Mouse (Mus musculus) liver, embryonic 16.5 days (tissue): ENCODE measurements around the gene Nkx2-2. TPM values are rescaled to one million over a fixed set of nuclear protein-coding genes. Genes with fewer than 3 reads are reported as not detected.
"Not testable (repeated sequence)": the region's sequence is repeated elsewhere in the genome, so short reads cannot be mapped to it uniquely, and the experiment has no call there.

Experiments used
- ATAC-seq: fragments of 200-750 bp; cut with Nextera tagmentation; 2 replicates; pipeline ENCODE4 v1.8.0; 2017; ENCODE audit warnings: low read depth, mild to moderate bottlenecking, moderate number of reproducible peaks, moderate library complexity
- H3K27ac ChIP-seq: fragments of 300-500 bp; sonication (generic); 2 replicates; pipeline ENCODE4 v1.5.1; 2014; ENCODE audit warnings: mild to moderate bottlenecking, low read length
- H3K27me3 ChIP-seq: fragments of 300-500 bp; sonication (generic); 2 replicates; pipeline ENCODE4 v1.6.1; 2014; ENCODE audit warnings: low read depth, low read length, mixed read lengths; ENCODE audit not compliant: control insufficient read depth, insufficient read depth
- H3K36me3 ChIP-seq: fragments of 300-500 bp; sonication (generic); 2 replicates; pipeline ENCODE4 v1.6.1; 2014; ENCODE audit warnings: mild to moderate bottlenecking; ENCODE audit not compliant: control insufficient read depth, insufficient read depth
- H3K4me1 ChIP-seq: fragments of 300-500 bp; sonication (generic); 2 replicates; pipeline ENCODE4 v1.6.1; 2014; ENCODE audit warnings: low read depth, low read length, mixed read lengths; ENCODE audit not compliant: control insufficient read depth
- H3K4me2 ChIP-seq: fragments of 300-500 bp; sonication (generic); 2 replicates; pipeline ENCODE4 v1.6.1; 2014; ENCODE audit warnings: low read depth, low read length, mixed read lengths
- H3K4me3 ChIP-seq: fragments of 300-500 bp; sonication (generic); 2 replicates; pipeline ENCODE4 v1.5.1; 2014; ENCODE audit warnings: low read depth, mild to moderate bottlenecking, low read length
- H3K9ac ChIP-seq: fragments of 300-500 bp; sonication (generic); 2 replicates; pipeline ENCODE4 v1.6.1; 2014; ENCODE audit warnings: low read depth, low read length
- H3K9me3 ChIP-seq: fragments of 300-500 bp; sonication (generic); replicated peaks from 2 replicates; pipeline ENCODE4 v1.6.1; 2016; ENCODE audit warnings: low read length; ENCODE audit not compliant: control insufficient read depth
- WGBS: fragments of 180-500 bp; shearing (Covaris S2); extraction: QIAGEN DNeasy Blood & Tissue Kit; methylation state at CpG from one replicate; pipeline ENCODE4 v1.1.7; 2014; ENCODE audit not compliant: insufficient replicate concordance; 5-methylcytosine and 5-hydroxymethylcytosine counted together
- polyA plus RNA-seq: library from polyadenylated mRNA; unstranded; fragments of >200 nt; fragmentation: Nextera tagmentation; extraction: Ambion mirVana; gene quantifications from 2 replicates; pipeline ENCODE4 v1.2.1, GENCODE M21; 2015

The Nkx2-2 gene
- polyA plus RNA-seq, 1 experiment from 2014 or later = not detected

- not testable (repeated sequence) for H3K9ac ChIP-seq, H3K4me2 ChIP-seq, H3K9me3 ChIP-seq, H3K27ac ChIP-seq, H3K27me3 ChIP-seq, H3K36me3 ChIP-seq, H3K4me1 ChIP-seq, H3K4me3 ChIP-seq, ATAC-seq
- WGBS = 76% methylated on average over 9 of the region's 9 CpGs
Observed at GRCm38 (mm10) chr2:147170538-147170937, 23.5 kb downstream of the Nkx2-2 start.

DNA sequence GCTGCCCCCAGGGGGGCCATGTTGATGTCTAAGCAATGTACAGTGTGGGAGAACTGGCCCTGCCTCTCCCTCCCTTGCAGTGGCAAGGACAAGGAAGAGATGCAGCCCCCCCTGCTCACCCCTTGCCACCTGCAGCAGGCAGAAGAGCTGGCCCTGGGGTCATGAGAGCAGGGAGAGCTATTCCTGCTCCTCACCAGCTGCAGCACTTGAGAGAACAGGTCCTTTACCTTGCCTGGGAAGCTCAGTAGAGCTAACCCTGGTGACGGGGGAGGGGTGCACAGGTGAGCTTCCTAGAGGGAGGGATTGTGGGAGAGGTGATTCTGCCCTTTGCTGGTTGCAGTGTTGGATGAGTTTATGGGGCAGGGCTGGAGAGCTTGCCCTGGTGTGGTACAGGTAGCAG, 28.2 kb downstream of the Nkx2-2 start:
- no peak overlapping the region for H3K4me2 ChIP-seq
- H3K4me3 ChIP-seq = no peak overlapping the region
- H3K27me3 ChIP-seq = no peaks in the 10 kb centered on the region
- no peaks in the 10 kb centered on the region for H3K4me1 ChIP-seq
- no peak overlapping the region for H3K9ac ChIP-seq
- H3K36me3 ChIP-seq = no peaks in the 10 kb centered on the region
- ATAC-seq = no peak
- no peaks in the 10 kb centered on the region for H3K9me3 ChIP-seq
- no peak overlapping the region for H3K27ac ChIP-seq
- WGBS = 40% methylated on average over 1 of the region's 1 CpGs

- ATAC-seq = no peak
- Histone ChIP-seq H3K9ac (no peak overlapping the region), H3K27me3 (no peaks in the 10 kb centered on the region), H3K36me3 (no peaks in the 10 kb centered on the region), H3K9me3 (no peaks in the 10 kb centered on the region), H3K4me1 (no peaks in the 10 kb centered on the region), H3K4me3 (no peak overlapping the region), H3K27ac (no peak overlapping the region), H3K4me2 (no peak overlapping the region)
- WGBS = 55% methylated on average over 3 of the region's 3 CpGs
Observed at GRCm38 (mm10) chr2:147165376-147165775, 28.7 kb downstream of the Nkx2-2 start.

DNA sequence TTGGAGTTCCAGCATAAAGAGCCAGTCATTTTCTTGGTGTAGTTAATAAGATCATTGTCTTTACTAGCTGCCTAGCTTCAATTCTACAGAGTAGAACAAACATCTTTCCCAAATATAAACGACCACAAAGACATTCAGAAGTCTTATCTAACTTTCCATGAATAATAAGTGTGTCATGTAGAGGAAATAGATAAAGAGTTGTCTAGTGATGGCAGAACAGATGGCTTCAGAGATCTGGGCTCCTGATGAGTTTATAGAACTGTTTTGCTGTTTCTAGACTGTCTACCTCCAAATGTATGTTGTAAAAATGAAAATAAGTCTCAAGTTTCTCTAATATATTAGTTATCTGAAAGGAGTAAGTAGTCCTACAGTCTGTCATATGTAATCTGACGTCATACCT, 41.5 kb downstream of the Nkx2-2 start:
- Histone ChIP-seq H3K4me3 (no peak overlapping the region), H3K27ac (no peak overlapping the region), H3K4me1 (no peaks in the 10 kb centered on the region), H3K9me3 (no peaks in the 10 kb centered on the region), H3K27me3 (no peaks in the 10 kb centered on the region), H3K36me3 (no peaks in the 10 kb centered on the region), H3K9ac (no peak overlapping the region), H3K4me2 (no peak overlapping the region)
- ATAC-seq = no peak
- WGBS = 25% methylated on average over 2 of the region's 2 CpGs

Other genes with a start within 250 kb of the Nkx2-2 start
- 23.4 and 25.0 TPM in 2 replicates for gene Xrn2, start 181.2 kb downstream of the Nkx2-2 start, polyA plus RNA-seq
- not detected in 2 replicates for gene Nkx2-4, start 108.8 kb downstream of the Nkx2-2 start, polyA plus RNA-seq
- gene Pax1, start 167.7 kb upstream of the Nkx2-2 start, polyA plus RNA-seq = not detected in 2 replicates